Mouse (Mus musculus) neutrophil, adult 5-6 weeks (primary cell): Measurements from ENCODE around the gene Cd81. TPM values are rescaled to one million over a fixed set of nuclear protein-coding genes. Genes with fewer than 3 reads are reported as not detected.

Experiments used
- ATAC-seq: fragments of 151-379, 151-347 bp; 2 replicates; pipeline ENCODE4 v1.8.0; 2017; ENCODE audit warnings: mild to moderate bottlenecking, moderate TSS enrichment; ENCODE audit not compliant: insufficient number of reproducible peaks, poor library complexity, low FRiP score, severe bottlenecking; ENCODE audit errors: extremely low read depth
- total RNA-seq: library from RNA; stranded (forward); fragments of 200-1000 nt; gene quantifications from 2 replicates; pipeline ENCODE4 v1.2.3, GENCODE M21; 2017

The Cd81 gene
- total RNA-seq, 1 experiment from 2014 or later = 141 TPM

GRCm38 (mm10) chr7:143065692-143066091 lies 13.2 kb downstream of the Cd81 start:
- no peak for ATAC-seq

GRCm38 (mm10) chr7:143067469-143067868 lies 14.9 kb downstream of the Cd81 start:
- no peak for ATAC-seq

- ATAC-seq = no peak
Measured at GRCm38 (mm10) chr7:143067897-143068296, 15.4 kb downstream of the Cd81 start.

GRCm38 (mm10) chr7:143068316-143068881 lies 15.9 kb downstream of the Cd81 start:
- ATAC-seq = no peak

GRCm38 (mm10) chr7:143068882-143069591 lies 16.5 kb downstream of the Cd81 start, which contains the start of gene Tssc4:
Gene Tssc4 (plus strand): TSS chr7:143069249.
- peak; percentile 86 for ATAC-seq

GRCm38 (mm10) chr7:143069751-143070400 lies 17.3 kb downstream of the Cd81 start:
- no peak for ATAC-seq

- no peak for ATAC-seq
Measured at GRCm38 (mm10) chr7:143070506-143071070, 18.0 kb downstream of the Cd81 start.

- ATAC-seq = no peak
Measured at GRCm38 (mm10) chr7:143072605-143073004, 20.1 kb downstream of the Cd81 start.

GRCm38 (mm10) chr7:143073086-143073485 lies 20.5 kb downstream of the Cd81 start:
- ATAC-seq = no peak

- ATAC-seq = no peak
Measured at GRCm38 (mm10) chr7:143075394-143075793, 22.9 kb downstream of the Cd81 start.

GRCm38 (mm10) chr7:143077351-143077750 lies 24.8 kb downstream of the Cd81 start:
- ATAC-seq = no peak

- no peak for ATAC-seq
Measured at GRCm38 (mm10) chr7:143082024-143082423, 29.5 kb downstream of the Cd81 start.

GRCm38 (mm10) chr7:143083708-143084107 lies 31.2 kb downstream of the Cd81 start:
- no peak for ATAC-seq

- ATAC-seq = peak; percentile 63
Measured at GRCm38 (mm10) chr7:143086366-143086765, 33.8 kb downstream of the Cd81 start.

- ATAC-seq = no peak
Measured at GRCm38 (mm10) chr7:143087070-143087579, 34.6 kb downstream of the Cd81 start.

GRCm38 (mm10) chr7:143093847-143094246 lies 41.3 kb downstream of the Cd81 start:
- ATAC-seq = no peak

- ATAC-seq = no peak
Measured at GRCm38 (mm10) chr7:143094592-143095553, 42.3 kb downstream of the Cd81 start, which contains the start of gene Trpm5. Gene Trpm5 (minus strand): TSS chr7:143094642.

- no peak for ATAC-seq
Measured at GRCm38 (mm10) chr7:143095554-143095907, 43.0 kb downstream of the Cd81 start.

- ATAC-seq = no peak
Measured at GRCm38 (mm10) chr7:143100759-143101158, 48.2 kb downstream of the Cd81 start.
